Mouse (Mus musculus) embryonic facial prominence, embryonic 12.5 days (tissue): ENCODE data around the gene Ell. TPM values are rescaled to one million over a fixed set of nuclear protein-coding genes. Genes with fewer than 3 reads are reported as not detected.

Experiments used
- ATAC-seq: fragments of 200-750 bp; cut with Nextera tagmentation; 2 replicates; pipeline ENCODE4 v1.8.0; 2017; ENCODE audit not compliant: insufficient number of reproducible peaks, insufficient read depth, low FRiP score, low TSS enrichment
- H3K27ac ChIP-seq: fragments of 300-500 bp; sonication (generic); 2 replicates; pipeline ENCODE4 v1.5.1; 2016; ENCODE audit warnings: mild to moderate bottlenecking
- H3K27me3 ChIP-seq: fragments of 300-500 bp; sonication (generic); 2 replicates; pipeline ENCODE4 v1.6.1; 2016; ENCODE audit warnings: mild to moderate bottlenecking, moderate library complexity
- H3K36me3 ChIP-seq: fragments of 300-500 bp; sonication (generic); 2 replicates; pipeline ENCODE4 v1.6.1; 2016; ENCODE audit warnings: mild to moderate bottlenecking
- H3K4me1 ChIP-seq: fragments of 300-500 bp; sonication (generic); 2 replicates; pipeline ENCODE4 v1.6.1; 2016
- H3K4me2 ChIP-seq: fragments of 300-500 bp; sonication (generic); replicated peaks from 2 replicates; pipeline ENCODE4 v1.6.1; 2016; ENCODE audit warnings: mild to moderate bottlenecking, moderate library complexity
- H3K4me3 ChIP-seq: fragments of 300-500 bp; sonication (generic); 2 replicates; pipeline ENCODE4 v1.5.1; 2016; ENCODE audit warnings: mild to moderate bottlenecking
- H3K9ac ChIP-seq: fragments of 300-500 bp; sonication (generic); 2 replicates; pipeline ENCODE4 v1.6.1; 2016; ENCODE audit warnings: mild to moderate bottlenecking, moderate library complexity
- H3K9me3 ChIP-seq: fragments of 300-500 bp; sonication (generic); 2 replicates; pipeline ENCODE4 v1.6.1; 2016; ENCODE audit warnings: mild to moderate bottlenecking, moderate library complexity
- WGBS: fragments of 180-500 bp; shearing (Covaris S2); methylation state at CpG from one replicate; pipeline ENCODE4 v1.1.7; 2016; 5-methylcytosine and 5-hydroxymethylcytosine counted together
- polyA plus RNA-seq: library from polyadenylated mRNA; unstranded; fragments of >200 nt; fragmentation: Nextera tagmentation; extraction: Ambion mirVana; gene quantifications from 2 replicates; pipeline ENCODE4 v1.2.1, GENCODE M21; 2016

Ell gene
- polyA plus RNA-seq, 1 experiment from 2014 or later, result 19.1 TPM

- Histone ChIP-seq H3K4me3 (no peak overlapping the region), H3K4me1 (peaks cover 24% of the 10 kb centered on the region), H3K9me3 (no peaks in the 10 kb centered on the region), H3K27me3 (peaks cover 22% of the 10 kb centered on the region), H3K27ac (no peak overlapping the region), H3K9ac (no peak overlapping the region), H3K4me2 (0 out of 2 replicates have a peak overlapping the region, but pooled peaks have one; percentile 3), H3K36me3 (no peaks in the 10 kb centered on the region)
- 21% methylated on average over 24 of the region's 24 CpGs for WGBS
- no peak for ATAC-seq
These were observed 92.2 kb downstream of the Ell start for GRCm38 (mm10) chr8:70631436-70631835.

GRCm38 (mm10) chr8:70632346-70632892, 93.2 kb downstream of the Ell start, which contains the start of gene Gdf15:
Gene Gdf15, minus strand, starts transcription at chr8:70632456.
- Histone ChIP-seq H3K4me2 (0 out of 2 replicates have a peak within 1 kb of the TSS, but pooled peaks have one; percentile 3), H3K9ac (no peak within 1 kb of the TSS; the same call in 1 of the 2 replicates), H3K27me3 (peaks cover 22% of the 10 kb centered on the region), H3K4me3 (no peak within 1 kb of the TSS), H3K4me1 (peaks cover 29% of the 10 kb centered on the region), H3K9me3 (no peaks in the 10 kb centered on the region), H3K36me3 (no peaks in the 10 kb centered on the region), H3K27ac (no peak within 1 kb of the TSS)
- 76% methylated on average over 6 of the region's 6 CpGs for WGBS
- no peak for ATAC-seq

GRCm38 (mm10) chr8:70634066-70634465, 94.8 kb downstream of the Ell start:
- Histone ChIP-seq H3K9ac (no peak overlapping the region), H3K27me3 (peaks cover 22% of the 10 kb centered on the region), H3K4me1 (peaks cover 29% of the 10 kb centered on the region), H3K27ac (no peak overlapping the region), H3K4me2 (no peak overlapping the region), H3K4me3 (no peak overlapping the region), H3K9me3 (no peaks in the 10 kb centered on the region), H3K36me3 (no peaks in the 10 kb centered on the region)
- WGBS, result 56% methylated on average over 6 of the region's 6 CpGs
- no peak for ATAC-seq

GRCm38 (mm10) chr8:70635527-70635926, 96.3 kb downstream of the Ell start:
- Histone ChIP-seq H3K9me3 (no peaks in the 10 kb centered on the region), H3K27me3 (peaks cover 22% of the 10 kb centered on the region), H3K36me3 (no peaks in the 10 kb centered on the region), H3K4me1 (peaks cover 22% of the 10 kb centered on the region), H3K9ac (no peak overlapping the region), H3K27ac (no peak overlapping the region), H3K4me3 (no peak overlapping the region), H3K4me2 (no peak overlapping the region)
- ATAC-seq, result no peak
- WGBS, result 75% methylated on average over 6 of the region's 6 CpGs

- Histone ChIP-seq H3K4me3 (no peak overlapping the region), H3K9me3 (no peaks in the 10 kb centered on the region), H3K27ac (no peak overlapping the region), H3K4me1 (peaks cover 12% of the 10 kb centered on the region; the same call in 1 of the 2 replicates), H3K36me3 (no peaks in the 10 kb centered on the region), H3K9ac (0 out of 2 replicates have a peak overlapping the region, but pooled peaks have one; percentile 1), H3K4me2 (no peak overlapping the region), H3K27me3 (peaks cover 10% of the 10 kb centered on the region; the same call in 1 of the 2 replicates)
- 43% methylated on average over 8 of the region's 8 CpGs for WGBS
- no peak for ATAC-seq
These were observed 97.6 kb downstream of the Ell start for GRCm38 (mm10) chr8:70636838-70637237.

GRCm38 (mm10) chr8:70638752-70639151, 99.5 kb downstream of the Ell start:
- Histone ChIP-seq H3K27ac (no peak overlapping the region), H3K4me1 (peaks cover 11% of the 10 kb centered on the region; the same call in 1 of the 2 replicates), H3K4me2 (no peak overlapping the region), H3K27me3 (no peaks in the 10 kb centered on the region), H3K36me3 (no peaks in the 10 kb centered on the region), H3K9me3 (no peaks in the 10 kb centered on the region), H3K9ac (no peak overlapping the region), H3K4me3 (no peak overlapping the region)
- WGBS, result 79% methylated on average over 9 of the region's 9 CpGs
- no peak for ATAC-seq

Other genes starting within 250 kb of the Ell start
- 54.8 and 58.9 TPM in 2 replicates for gene Ddx49, start 237.0 kb upstream of the Ell start, polyA plus RNA-seq
- 267 and 295 TPM in 2 replicates for gene Cope, start 236.9 kb upstream of the Ell start, polyA plus RNA-seq
- gene Cers1, start 223.7 kb upstream of the Ell start, polyA plus RNA-seq, result 10.0 and 11.1 TPM in 2 replicates
- 2.1 and 3.2 TPM in 2 replicates for gene Gdf1, start 209.6 kb upstream of the Ell start, polyA plus RNA-seq
- gene Upf1, start 186.2 kb upstream of the Ell start, polyA plus RNA-seq, result 33.7 and 36.0 TPM in 2 replicates
- gene Comp, start 165.9 kb upstream of the Ell start, polyA plus RNA-seq, result 0.61 and 1.4 TPM in 2 replicates
- 22.1 and 24.1 TPM in 2 replicates for gene Crtc1, start 99.9 kb upstream of the Ell start, polyA plus RNA-seq
- gene Klhl26, start 62.5 kb upstream of the Ell start, polyA plus RNA-seq, result 27.7 and 29.6 TPM in 2 replicates
- gene Tmem59l, start 52.1 kb upstream of the Ell start, polyA plus RNA-seq, result 27.1 and 29.6 TPM in 2 replicates
- gene Crlf1, start 46.3 kb upstream of the Ell start, polyA plus RNA-seq, result 70.1 and 74.4 TPM in 2 replicates
- gene Rex1bd, start 32.7 kb upstream of the Ell start, polyA plus RNA-seq, result 145 and 146 TPM in 2 replicates
- gene Uba52, start 28.7 kb upstream of the Ell start, polyA plus RNA-seq, result 863 and 916 TPM in 2 replicates
- gene Fkbp8, start 11.7 kb upstream of the Ell start, polyA plus RNA-seq, result 306 and 327 TPM in 2 replicates
- gene Kxd1, start 11.5 kb upstream of the Ell start, polyA plus RNA-seq, result 53.0 and 54.7 TPM in 2 replicates
- gene Isyna1, start 54.9 kb downstream of the Ell start, polyA plus RNA-seq, result 185 and 195 TPM in 2 replicates
- gene Ssbp4, start 69.4 kb downstream of the Ell start, polyA plus RNA-seq, result 134 and 142 TPM in 2 replicates
- 1.1 and 1.2 TPM in 2 replicates for gene Lrrc25, start 76.7 kb downstream of the Ell start, polyA plus RNA-seq
- not detected in 2 replicates for gene Gdf15, start 93.0 kb downstream of the Ell start, polyA plus RNA-seq
- gene Pgpep1, start 120.9 kb downstream of the Ell start, polyA plus RNA-seq, result 59.5 and 70.4 TPM in 2 replicates
- 303 and 326 TPM in 2 replicates for gene Lsm4, start 133.8 kb downstream of the Ell start, polyA plus RNA-seq
- gene Jund, start 159.5 kb downstream of the Ell start, polyA plus RNA-seq, result 142 and 150 TPM in 2 replicates
- gene Iqcn, start 164.0 kb downstream of the Ell start, polyA plus RNA-seq, result not detected in 2 replicates
- not detected in 2 replicates for gene Gm3336, start 179.1 kb downstream of the Ell start, polyA plus RNA-seq
- 0.17 and 0.29 TPM in 2 replicates for gene Pde4c, start 184.3 kb downstream of the Ell start, polyA plus RNA-seq
- gene Rab3a, start 215.2 kb downstream of the Ell start, polyA plus RNA-seq, result 27.0 and 27.6 TPM in 2 replicates
- gene Mpv17l2, start 221.5 kb downstream of the Ell start, polyA plus RNA-seq, result 32.7 and 35.7 TPM in 2 replicates
- 76.8 and 78.0 TPM in 2 replicates for gene Pik3r2, start 237.3 kb downstream of the Ell start, polyA plus RNA-seq